Mouse (Mus musculus) limb, embryonic 11.5 days (tissue): ENCODE data around the gene Pcsk7. TPM values are rescaled to one million over a fixed set of nuclear protein-coding genes. Genes with fewer than 3 reads are reported as not detected.

ENCODE experiments used
- ATAC-seq: fragments of 200-750 bp; cut with Nextera tagmentation; 2 replicates; pipeline ENCODE4 v1.8.0; 2017; ENCODE audit warnings: low read depth; ENCODE audit not compliant: insufficient number of reproducible peaks, low FRiP score, low TSS enrichment
- DNase-seq: peaks from one replicate; pipeline ENCODE4 v3.0.0-alpha.2; 2015; ENCODE audit warnings: low spot score
- H3K27ac ChIP-seq: fragments of 300-500 bp; sonication (generic); replicated peaks from 2 replicates; pipeline ENCODE4 v1.5.1; 2014; ENCODE audit warnings: low read depth, mild to moderate bottlenecking, low read length
- H3K27me3 ChIP-seq: fragments of 300-500 bp; sonication (generic); 2 replicates; pipeline ENCODE4 v1.6.1; 2014; ENCODE audit warnings: mild to moderate bottlenecking, low read length, mixed read lengths; ENCODE audit not compliant: control insufficient read depth, insufficient read depth
- H3K36me3 ChIP-seq: fragments of 300-500 bp; sonication (generic); 2 replicates; pipeline ENCODE4 v1.6.1; 2014; ENCODE audit warnings: mild to moderate bottlenecking, low read length, moderate library complexity, mixed read lengths; ENCODE audit not compliant: control insufficient read depth, insufficient read depth
- H3K4me1 ChIP-seq: fragments of 300-500 bp; sonication (generic); 2 replicates; pipeline ENCODE4 v1.6.1; 2014; ENCODE audit warnings: low read length, mixed read lengths; ENCODE audit not compliant: control insufficient read depth, insufficient read depth
- H3K4me2 ChIP-seq: fragments of 300-500 bp; sonication (generic); 2 replicates; pipeline ENCODE4 v1.6.1; 2014; ENCODE audit warnings: low read depth, mild to moderate bottlenecking, moderate library complexity; ENCODE audit not compliant: severe bottlenecking
- H3K4me3 ChIP-seq: fragments of 300-500 bp; sonication (generic); 2 replicates; pipeline ENCODE4 v1.5.1; 2014; ENCODE audit warnings: low read depth, low read length
- H3K9ac ChIP-seq: fragments of 300-500 bp; sonication (generic); 2 replicates; pipeline ENCODE4 v1.6.1; 2014; ENCODE audit warnings: mild to moderate bottlenecking, low read length
- H3K9me3 ChIP-seq: fragments of 300-500 bp; sonication (generic); 2 replicates; pipeline ENCODE4 v1.6.1; 2016; ENCODE audit warnings: low read length; ENCODE audit not compliant: control insufficient read depth
- WGBS: fragments of 180-500 bp; shearing (Covaris S2); extraction: QIAGEN DNeasy Blood & Tissue Kit; methylation state at CpG from one replicate; pipeline ENCODE4 v1.1.7; 2014; 5-methylcytosine and 5-hydroxymethylcytosine counted together
- polyA plus RNA-seq: library from polyadenylated mRNA; unstranded; fragments of >200 nt; fragmentation: Nextera tagmentation; extraction: Ambion mirVana; gene quantifications from 2 replicates; pipeline ENCODE4 v1.2.1, GENCODE M21; 2014

The Pcsk7 gene
- polyA plus RNA-seq, 1 experiment from 2014 or later, result 13.4 TPM

DNA sequence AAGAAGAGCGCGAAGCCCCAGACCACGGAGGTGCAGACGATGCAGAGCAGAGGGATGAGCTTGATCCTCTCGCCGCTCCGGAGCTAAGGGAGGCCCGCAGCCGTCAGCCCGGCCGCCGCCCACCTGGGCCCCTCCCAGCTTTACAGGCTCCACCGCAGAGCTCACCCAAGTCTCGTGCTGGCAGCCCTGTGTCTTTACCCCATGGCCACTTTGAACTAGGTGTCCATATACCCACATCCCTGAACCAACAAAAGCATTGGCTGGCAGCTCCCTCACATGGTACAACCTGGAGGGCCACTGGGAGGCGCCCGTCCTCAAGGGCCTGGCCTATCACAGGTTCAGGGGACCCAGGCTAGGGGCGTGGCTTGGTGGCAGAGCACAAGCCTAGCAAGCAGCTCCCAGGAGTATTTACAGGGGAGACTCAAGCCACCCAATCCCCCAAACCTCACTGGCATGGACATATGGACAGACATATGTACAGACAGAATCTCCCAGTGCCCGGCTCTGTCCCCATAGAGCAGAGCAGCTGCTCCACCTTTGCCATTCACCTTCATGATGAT, 35.1 kb downstream of the Pcsk7 start:
- Histone ChIP-seq H3K4me1 (no peaks in the 10 kb centered on the region), H3K9ac (no peak overlapping the region), H3K4me2 (no peak overlapping the region), H3K9me3 (no peaks in the 10 kb centered on the region), H3K36me3 (peaks cover 13% of the 10 kb centered on the region; the same call in 1 of the 2 replicates), H3K27me3 (0 out of 2 replicates have a peak, but pooled peaks cover 2% of the 10 kb centered on the region), H3K4me3 (no peak overlapping the region), H3K27ac (no peak overlapping the region)
- no peak for ATAC-seq
- peak; percentile 40 for DNase-seq
- 62% methylated on average over 18 of the region's 18 CpGs for WGBS

DNA sequence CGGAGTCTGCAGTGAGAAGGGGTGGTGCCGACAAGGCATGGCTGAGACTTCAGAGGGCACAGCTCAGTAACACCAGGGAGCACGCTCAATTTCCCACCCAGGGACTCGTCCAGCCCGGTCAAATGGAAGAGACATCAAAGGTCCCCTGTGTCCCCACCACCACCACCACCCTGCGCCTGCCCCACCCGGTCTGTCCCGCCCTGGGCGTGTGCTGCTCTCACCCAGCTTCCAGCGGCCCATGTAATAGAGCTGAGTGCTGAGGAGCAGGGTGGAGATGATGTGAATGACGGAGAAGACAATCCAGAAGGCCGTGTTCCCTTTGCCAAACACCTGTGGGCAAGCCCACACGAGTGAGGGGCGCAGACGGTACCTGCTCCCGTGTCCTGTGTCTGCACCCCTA, 36.2 kb downstream of the Pcsk7 start:
- Histone ChIP-seq H3K36me3 (peaks cover 15% of the 10 kb centered on the region; the same call in 1 of the 2 replicates), H3K9me3 (no peaks in the 10 kb centered on the region), H3K9ac (no peak overlapping the region), H3K4me1 (no peaks in the 10 kb centered on the region), H3K27me3 (no peaks in the 10 kb centered on the region), H3K4me2 (no peak overlapping the region), H3K4me3 (no peak overlapping the region), H3K27ac (no peak overlapping the region)
- no peak for ATAC-seq
- WGBS, result 94% methylated on average over 16 of the region's 16 CpGs
- no peak for DNase-seq

DNA sequence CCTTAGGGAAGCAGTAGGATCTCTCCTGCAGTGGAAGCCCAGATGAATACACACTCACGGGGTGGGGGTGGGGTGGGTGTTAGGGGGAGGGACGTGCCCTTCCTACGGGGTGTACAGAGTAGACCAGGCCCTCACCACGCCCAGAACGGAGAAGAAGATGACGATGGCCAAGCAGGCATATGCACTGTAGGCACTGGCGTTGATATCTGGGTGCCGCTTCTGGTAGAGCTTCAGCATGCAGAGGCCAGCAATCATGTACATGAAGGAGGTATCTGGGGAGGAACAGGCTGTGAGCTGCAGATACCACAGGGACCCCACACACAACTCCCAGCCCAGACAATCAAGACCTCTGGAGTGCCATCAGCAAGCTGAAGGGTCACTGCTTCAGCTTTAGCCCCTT, 36.6 kb downstream of the Pcsk7 start:
- ATAC-seq (no peak), DNase-seq (no peak)
- 91% methylated on average over 8 of the region's 8 CpGs for WGBS
- Histone ChIP-seq H3K9me3 (no peaks in the 10 kb centered on the region), H3K4me3 (no peak overlapping the region), H3K27me3 (no peaks in the 10 kb centered on the region), H3K4me1 (no peaks in the 10 kb centered on the region), H3K36me3 (peaks cover 15% of the 10 kb centered on the region; the same call in 1 of the 2 replicates), H3K4me2 (no peak overlapping the region), H3K27ac (no peak overlapping the region), H3K9ac (0 out of 2 replicates have a peak overlapping the region, but pooled peaks have one; percentile 3)

DNA sequence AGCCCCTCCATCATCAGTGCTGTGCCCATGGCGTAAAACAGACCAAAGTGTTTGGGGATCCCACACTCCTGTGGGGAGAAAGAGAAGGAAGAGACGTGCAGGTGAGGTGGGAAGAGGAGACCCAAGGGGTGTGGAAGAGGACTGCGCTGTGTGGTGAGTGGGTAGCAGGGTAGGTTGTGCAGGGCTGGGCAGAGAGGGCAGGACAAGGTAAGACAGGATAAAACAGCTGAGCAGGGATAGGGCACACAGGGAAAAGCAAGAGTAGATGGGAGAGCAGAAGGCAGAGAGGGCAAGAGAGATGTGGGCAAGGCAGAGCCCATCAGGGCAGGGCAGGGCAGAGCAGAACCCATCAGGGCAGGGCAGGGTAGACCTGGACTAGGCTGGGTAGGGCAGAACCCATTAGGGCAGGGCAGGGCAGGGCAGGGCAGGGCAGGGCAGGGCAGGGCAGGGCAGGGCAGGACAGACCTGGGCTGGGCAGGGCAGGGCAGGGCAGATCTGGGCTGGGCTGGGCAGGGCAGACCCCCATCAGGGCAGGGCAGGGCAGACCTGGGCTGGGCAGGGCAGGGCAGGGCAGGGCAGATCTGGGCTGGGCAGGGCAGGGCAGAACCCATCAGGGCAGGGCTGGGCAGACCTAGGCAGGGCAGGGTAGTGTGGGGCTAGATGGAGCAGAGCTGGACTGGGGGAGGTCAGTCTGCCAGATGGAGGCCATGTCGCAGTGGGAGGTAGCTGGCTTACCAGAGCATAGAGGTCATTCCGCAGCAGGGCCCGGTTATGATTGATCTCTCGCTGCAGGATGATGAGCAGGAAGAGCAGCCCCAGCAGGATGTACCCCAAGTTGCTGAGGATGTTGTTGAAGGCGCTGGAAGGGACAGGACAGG, 37.6 kb downstream of the Pcsk7 start:
- DNase-seq (no peak), ATAC-seq (no peak)
- Histone ChIP-seq H3K4me2 (no peak overlapping the region), H3K4me1 (no peaks in the 10 kb centered on the region), H3K27me3 (no peaks in the 10 kb centered on the region), H3K9ac (no peak overlapping the region), H3K9me3 (no peaks in the 10 kb centered on the region), H3K36me3 (peaks cover 18% of the 10 kb centered on the region; the same call in 1 of the 2 replicates), H3K4me3 (no peak overlapping the region), H3K27ac (no peak overlapping the region)
- WGBS, result 93% methylated on average over 8 of the region's 8 CpGs

DNA sequence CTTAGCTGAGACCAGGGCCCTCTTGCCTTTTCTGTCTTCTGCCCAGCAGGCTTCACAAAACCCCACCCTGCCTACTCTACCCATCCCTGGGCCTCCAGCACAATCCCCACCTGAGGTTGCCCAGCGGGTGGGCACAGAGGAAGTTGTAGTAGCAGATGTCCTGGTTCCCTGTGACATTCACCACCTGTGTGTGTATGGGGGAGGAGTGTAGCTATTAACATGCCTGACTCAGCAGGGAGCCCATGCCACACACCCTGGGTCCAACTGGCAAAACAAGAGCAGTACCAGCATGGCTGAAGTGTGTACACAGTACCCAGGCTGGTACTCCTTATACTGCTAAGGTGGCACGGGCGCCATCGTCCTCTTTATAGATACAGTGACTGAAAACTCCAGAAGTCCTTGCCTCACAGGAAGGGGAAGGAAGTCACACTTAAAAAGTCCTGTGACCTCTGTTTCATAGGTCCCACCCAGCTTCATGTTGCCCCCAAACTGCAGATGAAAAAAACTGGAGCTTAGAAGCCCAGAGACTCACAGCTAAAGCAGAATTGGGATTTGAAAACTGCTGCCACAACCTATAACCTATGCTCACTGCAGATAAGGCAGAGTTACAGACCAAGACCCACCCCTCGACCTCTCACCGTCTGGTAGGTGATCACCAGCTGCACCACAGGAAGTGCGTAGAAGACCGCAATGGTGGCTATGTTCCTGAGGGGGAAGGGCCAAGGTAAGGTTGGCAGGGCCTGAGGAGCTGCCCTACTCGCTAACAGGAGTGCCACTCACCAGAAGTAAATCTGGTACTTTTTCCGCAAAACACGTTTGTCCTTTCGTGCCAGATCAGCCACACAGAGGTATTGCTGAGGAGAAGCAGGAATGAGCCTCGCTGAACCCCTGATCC, 38.5 kb downstream of the Pcsk7 start:
- whole genome bisulfite sequencing, result 85% methylated on average over 13 of the region's 13 CpGs
- no peak overlapping the region for H3K27ac ChIP-seq
- H3K4me3 ChIP-seq, result no peak overlapping the region
- no peaks in the 10 kb centered on the region for H3K4me1 ChIP-seq
- no peaks in the 10 kb centered on the region for H3K27me3 ChIP-seq
- ATAC-seq, result no peak
- no peak overlapping the region for H3K9ac ChIP-seq
- no peak overlapping the region for H3K4me2 ChIP-seq
- DNase-seq, result no peak
- H3K9me3 ChIP-seq, result no peaks in the 10 kb centered on the region
- peaks cover 19% of the 10 kb centered on the region for H3K36me3 ChIP-seq

DNA sequence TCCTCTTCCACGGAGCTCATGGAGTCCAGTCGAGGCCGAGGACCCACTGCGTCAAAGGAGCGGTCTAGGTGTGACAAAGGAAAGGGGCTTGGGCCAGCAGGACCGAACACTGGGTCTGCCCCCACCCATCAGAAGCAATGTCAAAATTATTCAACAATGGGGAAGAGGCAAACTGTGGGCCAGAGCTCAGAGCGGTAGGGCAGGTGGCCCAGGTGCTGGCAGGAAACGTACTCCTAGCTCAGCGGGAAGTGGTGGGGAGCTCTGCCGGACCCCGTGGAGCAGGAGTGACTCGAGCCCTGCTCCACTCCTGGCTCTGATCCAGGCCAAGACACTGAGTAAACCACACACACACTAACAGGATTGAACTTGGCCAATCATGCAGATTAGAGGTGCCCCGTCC, 39.4 kb downstream of the Pcsk7 start:
- no peak overlapping the region for H3K4me2 ChIP-seq
- DNase-seq, result no peak
- no peaks in the 10 kb centered on the region for H3K4me1 ChIP-seq
- H3K9me3 ChIP-seq, result no peaks in the 10 kb centered on the region
- H3K27ac ChIP-seq, result no peak overlapping the region
- ATAC-seq, result no peak
- 94% methylated on average over 13 of the region's 13 CpGs for WGBS
- no peaks in the 10 kb centered on the region for H3K27me3 ChIP-seq
- H3K9ac ChIP-seq, result no peak overlapping the region
- peaks cover 22% of the 10 kb centered on the region for H3K36me3 ChIP-seq
- no peak overlapping the region for H3K4me3 ChIP-seq

DNA sequence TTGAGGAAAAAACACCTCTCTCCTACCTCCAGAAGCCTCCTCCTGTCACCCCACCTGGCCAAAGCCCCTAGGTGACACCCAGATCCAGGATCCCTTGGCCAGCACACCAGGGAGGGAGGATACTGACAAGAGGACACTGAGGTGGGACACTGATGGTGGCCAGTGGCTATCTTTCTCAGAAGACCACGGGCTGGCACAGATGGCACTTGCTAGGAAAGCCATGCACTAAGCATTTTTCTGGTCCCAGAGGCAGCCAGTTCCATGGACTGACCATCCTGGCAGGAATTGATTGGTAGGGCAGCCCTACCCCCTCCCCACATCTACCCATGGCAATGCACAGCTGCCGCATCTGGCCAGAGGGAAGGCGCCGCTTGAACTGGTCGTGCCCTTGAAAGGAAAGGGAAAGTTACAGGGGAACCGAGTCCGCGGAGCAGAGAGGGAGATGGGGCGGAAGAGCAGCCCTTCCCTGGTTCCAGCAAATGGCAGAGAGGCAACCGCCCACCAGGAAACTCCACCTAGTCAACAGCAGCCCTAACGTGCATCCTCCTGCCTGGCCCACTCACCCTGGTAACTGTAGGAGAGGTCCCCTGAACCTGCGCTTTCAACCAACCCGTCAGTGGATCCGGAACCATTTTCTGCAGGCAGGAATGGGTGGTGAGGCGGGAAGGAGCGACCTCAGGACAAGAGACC, 40.0 kb downstream of the Pcsk7 start:
- ATAC-seq (no peak), DNase-seq (no peak)
- no peak overlapping the region for H3K4me2 ChIP-seq
- no peaks in the 10 kb centered on the region for H3K9me3 ChIP-seq
- H3K4me1 ChIP-seq, result no peaks in the 10 kb centered on the region
- H3K27ac ChIP-seq, result no peak overlapping the region
- no peak overlapping the region for H3K4me3 ChIP-seq
- no peaks in the 10 kb centered on the region for H3K27me3 ChIP-seq
- WGBS, result 86% methylated on average over 16 of the region's 16 CpGs
- H3K9ac ChIP-seq, result no peak overlapping the region
- H3K36me3 ChIP-seq, result peaks cover 22% of the 10 kb centered on the region

DNA sequence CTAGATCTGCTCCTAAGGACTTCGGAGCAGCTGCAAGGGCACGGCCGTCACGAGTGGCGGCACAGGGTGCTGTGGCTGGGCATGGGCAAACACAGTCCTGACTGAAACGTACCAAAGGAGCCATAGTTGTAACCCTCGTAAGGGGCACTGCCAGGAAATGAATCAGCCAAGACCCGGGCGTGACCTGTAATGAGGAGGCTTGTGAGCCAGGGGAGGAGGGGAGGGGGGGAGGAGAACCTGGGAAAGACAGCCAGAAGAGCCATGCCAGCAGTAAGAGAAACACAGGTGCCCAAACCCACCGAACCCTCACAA, 40.5 kb downstream of the Pcsk7 start:
- no peaks in the 10 kb centered on the region for H3K4me1 ChIP-seq
- no peak overlapping the region for H3K4me3 ChIP-seq
- peaks cover 22% of the 10 kb centered on the region for H3K36me3 ChIP-seq
- 87% methylated on average over 10 of the region's 10 CpGs for WGBS
- H3K27me3 ChIP-seq, result no peaks in the 10 kb centered on the region
- H3K9ac ChIP-seq, result no peak overlapping the region
- no peak overlapping the region for H3K4me2 ChIP-seq
- no peak overlapping the region for H3K27ac ChIP-seq
- H3K9me3 ChIP-seq, result no peaks in the 10 kb centered on the region
- no peak for DNase-seq
- no peak for ATAC-seq
